Mouse (Mus musculus) small intestine, adult 2 months (tissue): Measurements from ENCODE around the gene Zmynd8.

Source experiments
- CTCF ChIP-seq: fragments of 200-500 bp; IDR thresholded peaks from 2 replicates; pipeline ENCODE4 v1.5.1; 2012; ENCODE audit warnings: low read depth, mild to moderate bottlenecking, control low read depth, inconsistent platforms, low read length, moderate library complexity, mixed read lengths; ENCODE audit not compliant: insufficient replicate concordance, insufficient read length; ENCODE audit errors: extremely low read depth
- POLR2A ChIP-seq: fragments of 200-500 bp; IDR thresholded peaks from 2 replicates; pipeline ENCODE4 v1.6.1; 2012; ENCODE audit warnings: low read depth, mild to moderate bottlenecking, control low read depth, inconsistent platforms, low read length, moderate library complexity

DNA sequence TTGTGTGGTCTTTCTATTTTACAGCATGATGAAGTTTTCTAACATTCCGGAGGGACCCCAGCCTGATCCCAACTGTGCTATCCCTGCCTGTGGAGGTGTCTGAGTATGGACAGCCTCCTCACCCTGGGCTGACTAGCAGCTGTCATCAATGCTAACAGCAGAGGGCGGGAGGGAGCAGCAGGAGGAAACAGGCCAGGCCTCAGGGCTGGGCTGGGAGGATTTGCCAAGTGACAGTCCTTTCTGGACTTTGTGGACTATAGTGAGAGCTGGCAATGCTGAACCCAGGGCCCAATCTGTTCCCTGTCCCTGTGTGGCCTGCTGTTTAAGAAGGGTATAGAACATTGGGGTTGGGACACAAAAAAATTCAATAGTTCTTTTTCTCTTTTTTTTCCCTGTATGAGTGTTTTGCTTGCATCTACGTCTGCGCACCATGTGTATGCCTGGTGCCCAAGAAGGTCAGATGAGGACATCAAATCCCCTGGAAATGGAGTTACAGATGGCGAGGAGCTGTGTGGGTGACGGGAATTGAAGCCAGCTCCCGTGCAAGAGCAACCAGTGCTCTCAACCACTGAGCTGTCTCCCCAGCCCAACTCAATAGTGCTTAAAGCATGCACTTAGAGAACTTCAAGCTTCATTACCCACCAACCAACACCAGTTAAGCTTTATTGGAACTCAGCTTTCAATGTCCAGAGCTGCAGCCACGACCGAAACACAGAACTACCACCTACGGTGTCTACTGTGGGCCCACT lies 72.7 kb downstream of the Zmynd8 start:
- TF ChIP-seq CTCF (peak; percentile 70), POLR2A (no peak)
